Mouse (Mus musculus): Measurements from ENCODE around the gene Atp2a3. TPM values are rescaled to one million over a fixed set of nuclear protein-coding genes. Genes with fewer than 3 reads are reported as not detected.
A peak's percentile ranks its signal among the peaks of the same experiment; 100 is the strongest.

Atp2a3 gene
- polyA plus RNA-seq, 1 experiment, result 478 TPM

DNA sequence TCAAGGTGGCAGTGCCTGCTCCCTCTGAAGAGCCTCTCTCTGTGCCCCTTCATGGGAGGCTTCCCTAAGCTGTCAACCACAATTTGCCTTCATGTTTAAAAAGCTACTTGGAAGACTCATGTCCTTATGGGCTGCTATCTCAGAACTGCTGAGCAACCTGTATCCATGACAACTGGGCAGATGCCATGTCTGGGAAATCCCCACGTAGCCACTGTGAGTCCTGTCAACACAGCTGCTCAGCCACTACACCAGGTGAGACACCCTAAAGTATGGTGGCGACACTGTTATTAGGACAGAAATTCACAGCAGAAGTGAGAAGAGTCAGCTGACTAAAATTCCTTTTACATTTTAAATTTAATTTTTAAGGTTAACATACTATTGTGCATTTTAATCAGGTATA, 32.5 kb upstream of the Atp2a3 start:
- H3K27ac ChIP-seq (ENCODE audit: control insufficient read depth, insufficient read depth, low read length), result no peak overlapping the region
- 58% methylated on average over 2 of the region's 2 CpGs for WGBS
- H3K4me1 ChIP-seq (replicated peaks; ENCODE audit: control insufficient read depth, insufficient read depth, low read length), result no peaks in the 10 kb centered on the region
- H3K4me3 ChIP-seq (ENCODE audit: control insufficient read depth, insufficient read depth, low read length), result no peak overlapping the region
- DNase-seq, result no peak
- TF ChIP-seq POLR2A (IDR thresholded peaks at IDR 0.05; ENCODE audit: control insufficient read depth, extremely low read depth, insufficient read depth, low read length, poor library complexity), result no peak
- no peak for TF ChIP-seq CTCF (IDR thresholded peaks at IDR 0.05; ENCODE audit: borderline replicate concordance, control insufficient read depth, extremely low read depth, insufficient read depth, low read length, poor library complexity)
- 0 out of 2 replicates have a peak, but pooled peaks cover 3% of the 10 kb centered on the region for H3K36me3 ChIP-seq (ENCODE audit: control insufficient read depth, insufficient read depth, low read length)
- H3K27me3 ChIP-seq (ENCODE audit: control insufficient read depth, insufficient read depth, low read length), result no peaks in the 10 kb centered on the region

DNA sequence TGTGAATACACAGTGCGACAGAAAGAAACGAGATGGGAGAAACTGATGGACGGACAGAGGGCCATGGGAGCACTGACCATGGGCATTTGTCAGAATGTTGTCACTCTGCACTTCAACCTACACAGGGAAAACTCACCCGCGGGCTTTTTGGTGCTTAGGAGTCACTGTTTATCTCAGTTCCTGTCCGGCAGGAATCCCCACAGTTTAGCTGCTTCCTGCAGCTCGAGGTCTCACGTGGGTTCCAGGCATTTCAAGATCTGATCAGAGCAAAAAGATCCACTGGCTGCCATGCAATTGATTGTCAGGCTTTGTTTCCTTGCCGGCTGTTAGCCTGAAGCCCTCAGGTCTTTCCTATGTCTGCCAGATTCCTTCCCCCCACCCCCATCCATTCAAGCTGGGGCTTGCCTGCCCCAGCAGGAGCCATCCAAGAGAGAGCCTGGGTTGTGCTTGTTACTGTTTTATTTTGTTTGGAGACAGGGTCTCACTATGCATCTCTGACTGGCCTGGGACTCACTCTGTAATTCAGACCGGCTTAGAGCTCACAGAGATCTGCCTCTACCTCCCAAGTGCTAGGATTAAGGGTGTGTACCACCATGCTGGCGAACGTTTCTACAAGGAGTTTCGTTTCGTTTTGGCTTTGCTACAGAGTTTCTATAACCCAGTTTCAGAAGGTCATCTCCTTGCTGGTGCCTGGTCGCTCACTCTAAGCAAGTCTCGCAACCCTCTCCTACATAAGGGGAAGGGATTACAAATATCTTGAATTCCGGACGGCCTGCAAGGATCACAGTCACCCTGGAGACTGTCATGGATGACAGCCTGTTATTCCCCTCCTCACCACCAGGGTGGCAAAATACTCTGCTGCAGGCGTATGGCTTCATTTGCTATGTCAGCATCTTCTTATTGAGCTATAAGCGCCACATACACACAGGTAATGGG, 20.5 kb upstream of the Atp2a3 start:
- peak; percentile 54 for DNase-seq
- Histone ChIP-seq H3K27me3 (ENCODE audit: control insufficient read depth, insufficient read depth, low read length) (no peaks in the 10 kb centered on the region), H3K4me1 (replicated peaks; ENCODE audit: control insufficient read depth, insufficient read depth, low read length) (0 out of 2 replicates have a peak, but pooled peaks cover 8% of the 10 kb centered on the region), H3K27ac (ENCODE audit: control insufficient read depth, insufficient read depth, low read length) (peak overlapping the region; percentile 12; the same call in 1 of the 2 replicates), H3K4me3 (ENCODE audit: control insufficient read depth, insufficient read depth, low read length) (peak overlapping the region; percentile 49), H3K36me3 (ENCODE audit: control insufficient read depth, insufficient read depth, low read length) (no peaks in the 10 kb centered on the region)
- 59% methylated on average over 20 of the region's 20 CpGs for WGBS
- TF ChIP-seq CTCF (IDR thresholded peaks at IDR 0.05; ENCODE audit: borderline replicate concordance, control insufficient read depth, extremely low read depth, insufficient read depth, low read length, poor library complexity), result peak; percentile 26; the same call in 1 of the 2 replicates
- no peak for TF ChIP-seq POLR2A (IDR thresholded peaks at IDR 0.05; ENCODE audit: control insufficient read depth, extremely low read depth, insufficient read depth, low read length, poor library complexity)

DNA sequence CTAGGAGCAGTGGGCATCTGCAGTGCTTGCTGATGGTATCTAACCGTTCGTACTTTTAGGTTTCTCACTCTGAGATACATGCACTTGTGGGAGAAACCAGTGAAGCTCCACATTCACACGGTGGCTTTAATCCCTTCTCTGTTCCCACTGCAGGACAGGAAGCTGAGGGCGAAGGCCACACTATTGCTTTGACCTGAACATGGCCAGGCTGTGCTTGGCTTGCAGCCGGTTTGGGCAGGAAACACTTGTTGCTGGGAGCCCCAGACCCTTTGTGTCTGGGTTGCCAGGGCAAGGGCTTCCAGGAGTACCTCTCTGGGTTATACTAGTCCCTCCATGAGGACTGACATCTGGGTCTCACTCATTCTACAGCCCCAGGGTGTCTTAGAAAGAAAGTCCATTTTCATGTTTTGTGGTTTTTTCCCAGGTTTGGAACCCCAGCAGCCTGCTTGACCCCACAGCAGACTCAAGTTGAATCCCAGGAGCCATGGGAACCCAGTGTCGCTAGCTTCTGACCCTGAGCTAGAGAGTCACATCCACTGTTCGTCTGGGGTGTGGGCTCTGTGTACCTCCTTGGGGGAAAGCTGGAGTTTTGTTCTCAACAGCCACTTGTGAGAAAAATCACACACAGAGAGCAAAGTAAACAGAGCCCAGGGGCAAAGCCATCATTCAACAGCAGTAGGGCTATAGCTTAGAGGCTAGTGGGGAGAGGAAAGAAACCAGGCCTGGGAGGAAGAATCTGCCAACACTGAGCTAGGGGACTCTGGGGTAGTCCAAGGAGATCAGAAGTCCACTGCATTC, 15.8 kb upstream of the Atp2a3 start:
- Histone ChIP-seq H3K4me1 (replicated peaks; ENCODE audit: control insufficient read depth, insufficient read depth, low read length) (peaks cover 27% of the 10 kb centered on the region), H3K27me3 (ENCODE audit: control insufficient read depth, insufficient read depth, low read length) (no peaks in the 10 kb centered on the region), H3K4me3 (ENCODE audit: control insufficient read depth, insufficient read depth, low read length) (no peak overlapping the region), H3K36me3 (ENCODE audit: control insufficient read depth, insufficient read depth, low read length) (no peaks in the 10 kb centered on the region), H3K27ac (ENCODE audit: control insufficient read depth, insufficient read depth, low read length) (no peak overlapping the region)
- 61% methylated on average over 7 of the region's 7 CpGs for WGBS
- DNase-seq, result no peak
- TF ChIP-seq CTCF (IDR thresholded peaks at IDR 0.05; ENCODE audit: borderline replicate concordance, control insufficient read depth, extremely low read depth, insufficient read depth, low read length, poor library complexity) (no peak), POLR2A (IDR thresholded peaks at IDR 0.05; ENCODE audit: control insufficient read depth, extremely low read depth, insufficient read depth, low read length, poor library complexity) (no peak)

DNA sequence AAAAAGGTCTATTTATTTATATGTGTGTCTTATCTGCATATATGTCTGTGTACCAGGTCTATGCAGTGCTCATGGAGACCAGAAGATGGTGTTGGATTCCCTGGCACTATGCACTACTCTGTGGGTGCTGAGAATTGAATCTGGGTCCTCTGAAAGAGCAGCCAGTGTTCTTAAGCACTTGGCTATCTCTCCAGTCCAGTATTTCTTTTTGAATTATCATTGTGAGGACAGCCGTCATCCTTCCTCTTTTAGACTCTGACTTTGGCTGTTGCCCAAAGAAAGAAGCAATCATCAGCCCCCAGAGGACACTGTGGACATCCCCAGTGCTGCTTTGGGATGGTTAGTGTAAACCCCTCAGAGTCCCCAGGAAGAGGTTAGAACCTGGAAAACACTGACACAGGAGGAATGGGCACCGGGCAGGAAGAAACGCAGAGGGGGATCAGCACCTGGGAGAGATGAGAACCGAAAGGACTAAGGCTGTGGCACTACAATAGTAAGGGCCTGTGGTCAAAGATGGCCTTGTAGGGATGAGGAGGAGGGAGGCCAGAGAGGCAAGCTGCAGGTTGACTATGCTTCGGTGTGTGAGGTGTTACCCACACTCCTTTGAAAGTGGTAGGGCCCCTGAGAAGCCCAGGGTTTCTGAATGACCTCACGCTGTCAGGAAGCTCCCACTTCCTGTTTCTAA, 15.0 kb upstream of the Atp2a3 start:
- peaks cover 26% of the 10 kb centered on the region for H3K4me1 ChIP-seq (replicated peaks; ENCODE audit: control insufficient read depth, insufficient read depth, low read length)
- H3K27ac ChIP-seq (ENCODE audit: control insufficient read depth, insufficient read depth, low read length), result no peak overlapping the region
- no peak for DNase-seq
- H3K4me3 ChIP-seq (ENCODE audit: control insufficient read depth, insufficient read depth, low read length), result no peak overlapping the region
- H3K36me3 ChIP-seq (ENCODE audit: control insufficient read depth, insufficient read depth, low read length), result no peaks in the 10 kb centered on the region
- TF ChIP-seq CTCF (IDR thresholded peaks at IDR 0.05; ENCODE audit: borderline replicate concordance, control insufficient read depth, extremely low read depth, insufficient read depth, low read length, poor library complexity), result no peak
- no peak for TF ChIP-seq POLR2A (IDR thresholded peaks at IDR 0.05; ENCODE audit: control insufficient read depth, extremely low read depth, insufficient read depth, low read length, poor library complexity)
- WGBS, result 23% methylated on average over 6 of the region's 6 CpGs
- H3K27me3 ChIP-seq (ENCODE audit: control insufficient read depth, insufficient read depth, low read length), result no peaks in the 10 kb centered on the region

DNA sequence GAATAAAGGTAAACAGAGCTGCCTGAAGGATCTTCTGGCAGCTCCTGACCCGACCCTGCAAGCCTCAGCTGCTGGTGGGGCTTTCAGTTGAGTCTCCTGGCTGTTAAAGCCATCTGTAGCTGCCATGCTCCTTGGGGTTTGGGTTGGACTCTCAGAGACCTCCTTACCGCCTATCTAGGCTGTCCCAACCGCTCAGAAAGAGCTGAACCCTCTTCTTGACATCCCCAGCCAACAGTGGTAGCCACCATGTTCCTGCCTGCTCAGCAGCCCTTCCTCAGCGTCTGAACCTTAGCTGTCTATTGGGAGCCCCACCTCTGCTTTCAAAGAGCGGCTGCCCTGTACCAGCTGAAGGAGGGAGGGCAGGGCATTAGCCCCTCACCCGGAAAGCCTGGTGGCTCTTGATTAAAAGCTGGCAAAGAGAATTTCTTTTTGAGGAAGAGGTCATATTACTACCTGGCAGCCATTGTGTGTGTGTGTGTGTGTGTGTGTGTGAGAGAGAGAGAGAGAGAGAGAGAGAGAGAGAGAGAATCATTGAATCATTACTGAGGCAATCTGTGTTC, 14.3 kb upstream of the Atp2a3 start:
- H3K27ac ChIP-seq (ENCODE audit: control insufficient read depth, insufficient read depth, low read length), result no peak overlapping the region
- 13% methylated on average over 6 of the region's 6 CpGs for WGBS
- no peaks in the 10 kb centered on the region for H3K36me3 ChIP-seq (ENCODE audit: control insufficient read depth, insufficient read depth, low read length)
- peaks cover 32% of the 10 kb centered on the region for H3K4me1 ChIP-seq (replicated peaks; ENCODE audit: control insufficient read depth, insufficient read depth, low read length)
- H3K4me3 ChIP-seq (ENCODE audit: control insufficient read depth, insufficient read depth, low read length), result no peak overlapping the region
- no peaks in the 10 kb centered on the region for H3K27me3 ChIP-seq (ENCODE audit: control insufficient read depth, insufficient read depth, low read length)
- DNase-seq, result no peak
- TF ChIP-seq POLR2A (IDR thresholded peaks at IDR 0.05; ENCODE audit: control insufficient read depth, extremely low read depth, insufficient read depth, low read length, poor library complexity) (no peak), CTCF (IDR thresholded peaks at IDR 0.05; ENCODE audit: borderline replicate concordance, control insufficient read depth, extremely low read depth, insufficient read depth, low read length, poor library complexity) (no peak)
